ENCODE assay signal across 14 mouse cellular contexts in the genomic region with DNA sequence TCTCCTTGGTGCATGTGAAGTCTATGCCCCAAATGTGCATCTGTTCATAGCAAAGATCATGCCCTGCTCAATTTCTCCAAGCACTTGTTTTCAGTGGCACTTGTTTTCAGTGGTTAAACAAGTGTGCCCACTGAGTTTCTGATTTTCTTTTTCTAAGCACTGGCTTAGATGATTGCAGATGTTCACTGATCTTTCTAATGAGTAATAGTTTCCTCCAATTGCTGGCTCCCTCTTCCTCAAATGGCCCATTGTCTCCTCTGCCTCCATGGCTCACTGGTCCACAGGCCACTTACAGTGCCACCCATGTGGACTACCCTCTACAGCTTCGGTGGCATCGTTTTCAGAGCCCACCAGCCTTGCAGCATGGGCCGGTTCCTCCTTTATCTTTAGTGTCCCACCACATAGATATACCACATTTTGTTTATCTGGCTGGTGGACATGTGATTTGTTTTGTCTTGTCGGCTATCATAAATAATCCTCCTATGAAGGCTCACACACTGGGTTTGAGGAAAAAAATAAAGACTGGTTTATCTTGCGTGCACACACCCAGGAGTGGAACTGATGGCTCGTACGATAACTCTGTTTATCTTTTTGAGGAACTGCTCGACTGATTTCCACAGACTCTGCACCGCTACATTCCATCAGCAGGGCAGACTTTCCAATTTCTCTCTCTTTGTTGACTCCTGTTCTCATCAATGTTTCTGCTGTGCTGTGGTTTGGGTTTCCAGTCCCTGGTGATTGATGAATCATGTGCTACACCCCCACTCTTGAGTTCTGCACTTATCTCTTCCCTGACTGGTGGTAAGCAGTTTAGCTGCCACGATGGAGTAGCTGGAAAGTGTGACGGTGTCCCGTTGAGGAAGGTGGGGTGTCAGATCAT. TPM values are rescaled to one million over a fixed set of nuclear protein-coding genes. Genes with fewer than 3 reads are reported as not detected.
DNase-seq lines count a peak whose midpoint lies in the region; ATAC-seq lines count a peak whose summit lies in the region.
"Had no signal": no experiment of that assay in that cellular context is flagged by ENCODE, and none has a peak within 500 bp of the region (broad histone marks: within the 10 kb centered on the region; RNA-seq: fewer than 3 reads in every experiment).

No protein-coding gene starts in this region.

- peak; percentile 70 for ATAC-seq in inflammation-experienced regulatory T-cells, adult 6 months

- H3K9me3 ChIP-seq in megakaryocyte, embryonic 14.5 days = peaks cover 13% of the 10 kb centered on the region
- H3K9me3 ChIP-seq: forebrain, embryonic 10.5 days; hindbrain, embryonic 12.5 days; midbrain, embryonic 10.5 days; neural tube, embryonic 13.5 days had no signal

- H3K4me3 ChIP-seq in megakaryocyte, embryonic 14.5 days (replicated peaks) = peak overlapping the region; percentile 71
- H3K4me3 ChIP-seq: forebrain, embryonic 10.5 days; hindbrain, embryonic 12.5 days; midbrain, embryonic 10.5 days; neural tube, embryonic 13.5 days had no signal

- peak; percentile 49 for DNase-seq in CD4-positive, CD25-positive, alpha-beta regulatory T cell, adult 2 months (ENCODE audit: low read depth, low spot score)
- DNase-seq in Muller cell, postnatal 12 days (ENCODE audit: inconsistent ontology term) = peak; percentile 42
- DNase-seq in embryo, embryonic 9.5 days (ENCODE audit: extremely low spot score) = no peak
- no peak for DNase-seq in adrenal gland, adult (ENCODE audit: inconsistent age in 2 of 2, low spot score in 1 of 2)
- no peak for DNase-seq in frontal cortex, postnatal 36 days (ENCODE audit: low spot score in 2 of 2)
- DNase-seq: embryo, embryonic 11 days; gastrocnemius, postnatal 25 days; kidney, postnatal 14 days had no signal

- H3K4me1 ChIP-seq in megakaryocyte, embryonic 14.5 days = peaks cover 32% of the 10 kb centered on the region
- H3K4me1 ChIP-seq: forebrain, embryonic 10.5 days; hindbrain, embryonic 12.5 days; midbrain, embryonic 10.5 days had no signal

- H3K27me3 ChIP-seq in megakaryocyte, embryonic 14.5 days (replicated peaks) = peaks cover 41% of the 10 kb centered on the region
- H3K27me3 ChIP-seq: hindbrain, embryonic 12.5 days; neural tube, embryonic 13.5 days had no signal

- H3K36me3 ChIP-seq in megakaryocyte, embryonic 14.5 days (replicated peaks; ENCODE audit: low read length) = no peaks in the 10 kb centered on the region
- H3K36me3 ChIP-seq: forebrain, embryonic 10.5 days; hindbrain, embryonic 12.5 days; midbrain, embryonic 10.5 days; neural tube, embryonic 13.5 days had no signal

RNA-seq across cellular contexts. Expression of a gene that starts 58.2 kb away (rescaled TPM):
- polyA plus RNA-seq in inflammation-experienced regulatory T-cells, adult 6 months (2017; shearing (Covaris generic)) = not detected
- polyA plus RNA-seq in megakaryocyte, embryonic 14.5 days (2012; ENCODE audit: insufficient read depth, low replicate concordance) = not detected in 2 replicates
- polyA plus RNA-seq: forebrain, embryonic 10.5 days; hindbrain, embryonic 12.5 days; midbrain, embryonic 10.5 days; neural tube, embryonic 13.5 days had no signal

RNA-seq across cellular contexts. Expression of a gene that starts 58.6 kb away (rescaled TPM):
- 10 to 100 TPM; 15.5 to 53.7 (median 20.5) TPM for polyA plus RNA-seq in inflammation-experienced regulatory T-cells, adult 6 months (2017; shearing (Covaris generic))
- 1.5 and 4.0 TPM in 2 replicates for polyA plus RNA-seq in megakaryocyte, embryonic 14.5 days (2012; ENCODE audit: insufficient read depth, low replicate concordance)

Comparison
In these comparisons a context has a peak if more than half of its experiments do, and no peak if none do; other contexts are left out.
1. DNase-seq: peak in CD4-positive, CD25-positive, alpha-beta regulatory T cell, adult 2 months (single experiment) and Muller cell, postnatal 12 days (single experiment); none in embryo, embryonic 9.5 days (single experiment), adrenal gland, adult (0 of 2) and frontal cortex, postnatal 36 days (0 of 2).